Mouse (Mus musculus): ENCODE data around the gene Grb10. TPM values are rescaled to one million over a fixed set of nuclear protein-coding genes. Genes with fewer than 3 reads are reported as not detected.

The Grb10 gene
- polyA plus RNA-seq, 1 experiment from 2014 or later = 142 TPM

- Histone ChIP-seq H3K9ac (ENCODE audit: low read depth, low read length) (no peak overlapping the region), H3K27me3 (ENCODE audit: insufficient read depth, low read length) (peaks cover 55% of the 10 kb centered on the region), H3K4me3 (replicated peaks; ENCODE audit: low read depth, low read length) (peak overlapping the region; percentile 6; the same call in 1 of the 2 replicates), H3K27ac (no peak overlapping the region), H3K4me2 (ENCODE audit: low read length) (peak overlapping the region; percentile 41), H3K9me3 (replicated peaks; ENCODE audit: low read length) (no peaks in the 10 kb centered on the region; the same call in 1 of the 2 replicates), H3K4me1 (replicated peaks; ENCODE audit: insufficient read depth, low read length) (no peaks in the 10 kb centered on the region), H3K36me3 (ENCODE audit: insufficient read depth, low read length) (peaks cover 4% of the 10 kb centered on the region; the same call in 1 of the 2 replicates)
- TF ChIP-seq CTCF (IDR thresholded peaks at IDR 0.05; ENCODE audit: low read depth) = peak; percentile 78
- WGBS = 60% methylated on average over 108 of the region's 108 CpGs
- peak; percentile 95 for ATAC-seq (replicated peaks; ENCODE audit: low FRiP score, low read depth)
- DNase-seq (ENCODE audit: low spot score) = peak; percentile 71
Observed at GRCm38 (mm10) chr11:12025756-12026593, 12.5 kb downstream of the Grb10 start.

DNA sequence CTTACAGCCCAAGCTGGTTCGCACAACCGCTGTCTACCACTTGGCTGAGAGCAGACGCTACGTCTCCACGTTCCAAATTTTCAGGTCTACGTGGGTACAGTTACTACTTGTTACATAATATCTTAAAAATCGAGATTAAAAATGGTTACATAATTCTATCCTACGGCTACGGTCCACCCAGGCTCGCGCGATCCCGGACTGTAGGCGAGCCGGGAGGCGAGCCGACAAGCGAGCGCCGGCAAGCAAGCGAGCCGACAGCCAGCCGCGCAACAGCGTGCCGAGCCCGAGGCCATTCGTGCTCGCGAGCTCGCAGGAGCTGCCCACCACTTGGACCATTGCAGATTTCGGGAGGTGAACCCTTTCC lies 13.1 kb downstream of the Grb10 start:
- peaks cover 4% of the 10 kb centered on the region; the same call in 1 of the 2 replicates for H3K36me3 ChIP-seq (ENCODE audit: insufficient read depth, low read length)
- no peaks in the 10 kb centered on the region; the same call in 1 of the 2 replicates for H3K9me3 ChIP-seq (replicated peaks; ENCODE audit: low read length)
- DNase-seq (ENCODE audit: low spot score) = no peak
- no peak overlapping the region for H3K27ac ChIP-seq
- H3K4me3 ChIP-seq (replicated peaks; ENCODE audit: low read depth, low read length) = no peak overlapping the region
- no peak overlapping the region for H3K4me2 ChIP-seq (ENCODE audit: low read length)
- peaks cover 55% of the 10 kb centered on the region for H3K27me3 ChIP-seq (ENCODE audit: insufficient read depth, low read length)
- no peak overlapping the region for H3K9ac ChIP-seq (ENCODE audit: low read depth, low read length)
- 57% methylated on average over 32 of the region's 32 CpGs for WGBS
- no peaks in the 10 kb centered on the region for H3K4me1 ChIP-seq (replicated peaks; ENCODE audit: insufficient read depth, low read length)
- peak; percentile 63 for ATAC-seq (replicated peaks; ENCODE audit: low FRiP score, low read depth)
- no peak for TF ChIP-seq CTCF (IDR thresholded peaks at IDR 0.05; ENCODE audit: low read depth)

DNA sequence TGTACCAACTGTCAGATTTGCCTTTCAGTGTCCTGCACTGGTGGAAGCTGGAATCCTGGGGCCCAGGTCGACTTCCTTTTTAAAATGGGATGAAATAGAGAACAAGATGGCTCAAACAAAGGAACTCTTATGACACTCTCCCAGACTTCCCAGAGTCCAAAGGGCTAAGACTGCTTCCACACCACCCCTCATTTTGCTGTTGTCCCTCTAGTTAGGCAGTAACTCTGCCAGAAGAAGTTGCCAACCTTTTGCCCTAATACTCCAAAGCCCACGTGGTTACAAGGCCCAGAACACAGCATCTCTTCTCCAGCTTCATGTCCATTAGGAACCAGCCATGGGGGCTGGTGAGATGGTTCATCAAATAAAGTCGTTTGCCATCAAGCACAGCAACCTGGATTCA lies 15.4 kb downstream of the Grb10 start:
- Histone ChIP-seq H3K36me3 (ENCODE audit: insufficient read depth, low read length) (peaks cover 3% of the 10 kb centered on the region; the same call in 1 of the 2 replicates), H3K4me2 (ENCODE audit: low read length) (no peak overlapping the region), H3K4me1 (replicated peaks; ENCODE audit: insufficient read depth, low read length) (no peaks in the 10 kb centered on the region), H3K4me3 (replicated peaks; ENCODE audit: low read depth, low read length) (no peak overlapping the region), H3K9me3 (replicated peaks; ENCODE audit: low read length) (no peaks in the 10 kb centered on the region; the same call in 1 of the 2 replicates), H3K27ac (no peak overlapping the region), H3K27me3 (ENCODE audit: insufficient read depth, low read length) (peaks cover 44% of the 10 kb centered on the region), H3K9ac (ENCODE audit: low read depth, low read length) (no peak overlapping the region)
- no peak for TF ChIP-seq CTCF (IDR thresholded peaks at IDR 0.05; ENCODE audit: low read depth)
- DNase-seq (ENCODE audit: low spot score) (no peak), ATAC-seq (replicated peaks; ENCODE audit: low FRiP score, low read depth) (no peak)
- 57% methylated on average over 3 of the region's 3 CpGs for WGBS

DNA sequence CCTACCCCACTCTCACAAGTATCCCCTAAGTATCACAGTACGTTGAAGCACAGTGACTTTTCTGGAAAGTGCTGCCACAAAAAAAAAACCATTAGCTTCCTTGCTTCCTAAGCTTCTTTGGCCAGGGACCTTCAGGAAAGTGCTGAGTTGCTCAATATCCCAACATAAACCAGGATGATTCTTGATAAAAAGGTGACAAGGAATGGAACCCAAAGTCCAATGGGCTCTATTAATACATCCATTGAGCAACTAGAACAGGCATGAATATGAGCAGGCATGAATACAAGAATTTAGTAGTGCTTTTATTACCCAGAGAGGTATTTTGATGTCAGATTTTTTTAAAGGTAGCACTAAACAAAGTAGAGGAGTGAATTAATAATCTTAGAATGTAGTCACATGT lies 18.8 kb downstream of the Grb10 start:
- H3K27ac ChIP-seq = no peak overlapping the region
- peaks cover 3% of the 10 kb centered on the region; the same call in 1 of the 2 replicates for H3K9me3 ChIP-seq (replicated peaks; ENCODE audit: low read length)
- H3K4me3 ChIP-seq (replicated peaks; ENCODE audit: low read depth, low read length) = no peak overlapping the region
- no peak for ATAC-seq (replicated peaks; ENCODE audit: low FRiP score, low read depth)
- no peak for TF ChIP-seq CTCF (IDR thresholded peaks at IDR 0.05; ENCODE audit: low read depth)
- no peak for DNase-seq (ENCODE audit: low spot score)
- H3K9ac ChIP-seq (ENCODE audit: low read depth, low read length) = no peak overlapping the region
- no peak overlapping the region for H3K4me2 ChIP-seq (ENCODE audit: low read length)
- H3K4me1 ChIP-seq (replicated peaks; ENCODE audit: insufficient read depth, low read length) = no peaks in the 10 kb centered on the region
- no peaks in the 10 kb centered on the region for H3K36me3 ChIP-seq (ENCODE audit: insufficient read depth, low read length)
- 86% methylated on average over 1 of the region's 1 CpGs for WGBS
- H3K27me3 ChIP-seq (ENCODE audit: insufficient read depth, low read length) = peaks cover 26% of the 10 kb centered on the region

DNA sequence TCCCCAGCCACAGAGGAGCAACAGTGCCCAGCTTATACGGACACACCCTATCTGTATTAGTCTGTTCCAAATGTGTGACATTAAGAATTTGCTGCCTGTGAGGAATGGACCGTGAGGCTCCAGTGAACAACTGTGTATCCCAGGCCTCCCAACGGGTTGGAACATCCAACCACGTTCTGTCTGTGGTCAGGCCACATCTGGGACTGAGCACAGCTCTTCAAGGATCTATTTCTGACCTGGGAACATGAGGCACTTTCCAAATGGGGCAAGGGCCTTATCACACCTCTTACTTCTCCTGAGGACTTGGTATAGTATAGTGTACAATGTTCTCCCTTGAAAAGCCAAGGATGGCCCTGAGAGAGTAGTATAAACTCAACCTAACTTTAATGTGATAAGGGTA lies 19.9 kb downstream of the Grb10 start:
- WGBS = 87% methylated on average over 4 of the region's 4 CpGs
- peaks cover 18% of the 10 kb centered on the region; the same call in 1 of the 2 replicates for H3K27me3 ChIP-seq (ENCODE audit: insufficient read depth, low read length)

GRCm38 (mm10) chr11:12010084-12010483 lies 28.4 kb downstream of the Grb10 start:
- Histone ChIP-seq H3K4me1 (replicated peaks; ENCODE audit: insufficient read depth, low read length) (no peaks in the 10 kb centered on the region), H3K4me3 (replicated peaks; ENCODE audit: low read depth, low read length) (no peak overlapping the region), H3K9ac (ENCODE audit: low read depth, low read length) (no peak overlapping the region), H3K36me3 (ENCODE audit: insufficient read depth, low read length) (no peaks in the 10 kb centered on the region), H3K9me3 (replicated peaks; ENCODE audit: low read length) (peaks cover 5% of the 10 kb centered on the region; the same call in 1 of the 2 replicates), H3K27ac (no peak overlapping the region), H3K4me2 (ENCODE audit: low read length) (no peak overlapping the region), H3K27me3 (ENCODE audit: insufficient read depth, low read length) (no peaks in the 10 kb centered on the region)
- 76% methylated on average over 3 of the region's 3 CpGs for WGBS
- no peak for ATAC-seq (replicated peaks; ENCODE audit: low FRiP score, low read depth)
- TF ChIP-seq CTCF (IDR thresholded peaks at IDR 0.05; ENCODE audit: low read depth) = no peak
- no peak for DNase-seq (ENCODE audit: low spot score)

More for the DNA sequence above, 19.9 kb downstream of the Grb10 start:
- no peak for ATAC-seq (replicated peaks; ENCODE audit: low FRiP score, low read depth)
- DNase-seq (ENCODE audit: low spot score) = no peak
- Histone ChIP-seq H3K4me2 (ENCODE audit: low read length) (no peak overlapping the region), H3K9me3 (replicated peaks; ENCODE audit: low read length) (peaks cover 5% of the 10 kb centered on the region; the same call in 1 of the 2 replicates), H3K27ac (no peak overlapping the region), H3K36me3 (ENCODE audit: insufficient read depth, low read length) (no peaks in the 10 kb centered on the region), H3K9ac (ENCODE audit: low read depth, low read length) (no peak overlapping the region), H3K4me3 (replicated peaks; ENCODE audit: low read depth, low read length) (no peak overlapping the region), H3K4me1 (replicated peaks; ENCODE audit: insufficient read depth, low read length) (no peaks in the 10 kb centered on the region)
- TF ChIP-seq CTCF (IDR thresholded peaks at IDR 0.05; ENCODE audit: low read depth) = no peak
